Mouse (Mus musculus) natural killer cell, adult 2 months (primary cell): ENCODE results near the gene Thumpd3.
A peak's percentile ranks its signal among the peaks of the same experiment; 100 is the strongest.

Experiments used
- DNase-seq, 2 experiments: peaks; one replicate each; pipeline ENCODE4 v3.0.0; 2022; ENCODE audit warnings: low spot score in 2 of 2

Gene Thumpd3

DNA sequence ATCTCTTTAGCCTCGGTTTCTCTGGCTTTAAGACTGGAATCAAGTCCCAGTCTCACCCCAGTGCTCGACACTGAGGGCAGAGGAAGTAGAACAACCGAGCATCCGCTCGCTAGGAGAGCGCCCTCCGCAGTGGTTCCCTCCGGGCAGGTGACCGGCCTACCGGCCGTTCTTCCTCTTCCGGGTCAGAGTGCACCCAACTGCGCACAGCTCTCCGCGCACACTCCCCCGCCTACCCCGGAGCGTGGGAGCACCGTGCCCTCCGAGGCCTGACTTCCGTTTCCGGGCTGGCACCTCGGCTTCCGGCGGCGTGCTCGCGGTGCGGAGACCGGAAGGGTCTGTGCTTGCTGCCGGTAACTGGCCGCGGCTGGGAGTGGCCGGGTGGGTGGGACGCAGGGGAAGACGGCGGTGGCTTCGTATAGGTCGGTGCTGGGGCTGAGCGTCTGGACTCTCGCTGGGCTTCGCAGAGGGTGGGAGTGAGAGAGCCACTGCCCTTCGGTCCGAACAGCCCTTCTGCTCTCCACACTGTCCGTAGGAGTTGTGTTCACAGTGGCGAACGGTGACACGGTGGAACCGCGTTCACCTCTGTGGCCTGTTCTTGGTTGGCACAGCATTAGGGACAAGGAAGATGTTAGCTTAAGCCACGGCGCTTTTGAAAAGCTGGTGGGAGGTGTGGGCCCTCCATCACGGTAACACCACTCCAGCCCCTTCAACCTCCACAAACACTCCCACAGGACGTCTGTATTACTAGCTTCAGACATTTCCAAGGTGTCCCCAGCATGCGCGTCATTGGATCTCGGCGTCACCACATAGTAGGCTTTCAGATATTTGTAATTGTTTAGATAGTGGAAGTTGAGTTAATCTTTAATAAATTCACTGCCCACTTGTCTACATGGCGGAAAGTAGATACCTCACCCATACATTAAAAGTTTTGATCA, at the start of gene Thumpd3:
TSS of gene Thumpd3 (plus strand) at position 185 of the 935 bp plus-strand sequence.
- peak; percentile 96 for DNase-seq

DNA sequence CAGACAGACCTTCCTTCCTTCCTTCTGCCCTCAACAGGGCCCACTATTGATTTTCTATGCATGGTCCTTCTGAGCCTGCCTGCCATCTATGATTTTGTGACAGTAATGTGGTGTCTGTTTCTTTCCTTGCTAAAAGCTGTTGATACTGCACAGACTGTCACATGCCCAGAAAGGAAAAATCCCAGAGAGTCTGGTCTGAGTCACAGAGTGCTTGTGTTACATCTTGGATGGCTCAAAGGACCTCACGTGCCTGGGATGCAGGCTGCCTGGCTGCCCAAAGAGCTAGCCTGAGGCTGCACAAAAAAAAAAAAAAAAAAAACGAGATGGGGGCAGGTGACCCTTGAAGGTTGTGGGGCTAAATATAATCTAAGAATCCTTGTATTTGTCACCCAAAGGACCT, 46.8 kb upstream of the Thumpd3 start:
- no peak for DNase-seq

DNA sequence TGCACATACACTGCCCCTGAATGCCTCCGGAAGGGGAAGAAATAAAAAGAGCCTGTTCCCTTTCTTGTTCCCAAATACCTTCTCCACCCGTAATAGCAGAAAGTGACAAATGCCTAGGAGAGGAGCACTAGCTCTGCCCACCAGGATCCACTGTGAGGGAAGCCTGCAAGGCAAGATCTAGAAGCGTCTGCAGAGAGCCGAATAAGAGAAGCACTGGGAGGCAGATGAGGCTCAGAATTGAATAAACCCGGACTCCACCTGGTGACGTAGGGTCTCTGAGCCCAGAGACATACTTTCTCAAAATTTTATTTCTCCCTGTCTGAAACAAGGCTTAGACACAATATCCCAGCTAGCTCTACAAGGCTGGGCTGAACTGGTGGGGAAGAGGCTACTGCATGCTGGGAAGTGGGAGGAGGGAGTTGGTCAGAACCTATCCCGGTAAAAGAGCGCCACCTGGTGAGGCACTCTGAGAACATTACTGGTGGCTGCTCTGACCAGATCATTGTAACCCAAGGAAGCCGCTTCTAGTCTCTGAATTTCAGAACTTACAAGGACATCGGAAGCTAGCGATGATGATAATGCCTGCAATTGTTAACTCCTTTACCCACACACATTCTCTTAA, 45.2 kb upstream of the Thumpd3 start:
- peak; percentile 62 to 70 for DNase-seq

DNA sequence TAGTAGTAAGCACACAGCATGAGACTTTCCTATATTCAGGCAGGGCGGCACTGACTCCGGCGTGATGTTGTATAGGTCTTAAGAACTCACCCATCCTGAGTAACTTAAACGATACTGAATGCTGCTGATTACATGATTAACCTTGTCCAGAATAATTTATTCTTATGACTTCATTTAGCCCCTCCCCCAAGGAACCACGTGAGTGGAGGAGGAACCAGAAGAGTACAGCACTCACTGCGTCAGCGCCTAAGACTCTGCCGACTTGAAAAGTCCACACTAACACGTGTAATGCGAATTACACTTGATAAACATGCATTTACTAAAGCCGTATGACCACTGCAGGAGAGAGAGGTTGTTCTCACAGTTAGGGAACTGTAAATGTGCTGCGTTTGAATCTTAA, 44.3 kb upstream of the Thumpd3 start:
- DNase-seq, result peak; percentile 3 to 15

DNA sequence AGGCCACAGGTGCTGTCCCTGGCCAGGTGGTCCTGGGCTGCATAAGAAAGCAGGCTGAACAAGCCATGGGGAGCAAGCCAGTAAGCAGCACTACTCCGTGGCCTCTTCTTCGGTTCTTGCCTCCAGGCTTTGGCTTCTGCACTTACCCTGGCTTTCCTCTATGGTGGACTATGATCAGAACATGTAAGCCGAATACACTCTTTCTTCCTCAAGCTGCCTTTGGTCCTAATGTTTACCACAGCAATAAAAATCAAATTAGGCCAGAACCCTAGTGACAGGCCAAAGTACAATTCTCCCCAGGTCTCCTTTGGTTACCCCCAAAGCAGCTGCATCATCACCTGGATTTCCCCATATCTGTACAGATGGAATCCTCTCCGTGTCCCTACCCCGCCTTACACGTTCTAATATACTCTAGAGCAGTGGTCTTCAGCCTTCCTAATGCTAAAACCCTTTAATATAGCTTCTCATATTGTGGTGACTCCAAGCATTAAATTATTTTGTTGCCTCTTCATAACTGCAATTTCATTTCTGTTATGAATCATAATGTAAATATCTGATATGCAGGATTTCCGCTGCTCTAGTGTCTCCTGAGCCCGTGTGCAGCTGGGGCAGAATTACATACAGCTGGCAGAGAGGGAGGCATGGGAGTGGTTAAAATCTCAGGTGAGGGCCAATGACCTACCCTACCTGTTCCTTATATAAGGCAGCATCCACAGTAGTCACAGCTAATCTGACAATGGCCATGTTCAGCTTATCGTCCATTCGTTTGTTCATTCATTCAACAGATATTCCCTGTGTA, 42.5 kb upstream of the Thumpd3 start:
- DNase-seq, result no peak

DNA sequence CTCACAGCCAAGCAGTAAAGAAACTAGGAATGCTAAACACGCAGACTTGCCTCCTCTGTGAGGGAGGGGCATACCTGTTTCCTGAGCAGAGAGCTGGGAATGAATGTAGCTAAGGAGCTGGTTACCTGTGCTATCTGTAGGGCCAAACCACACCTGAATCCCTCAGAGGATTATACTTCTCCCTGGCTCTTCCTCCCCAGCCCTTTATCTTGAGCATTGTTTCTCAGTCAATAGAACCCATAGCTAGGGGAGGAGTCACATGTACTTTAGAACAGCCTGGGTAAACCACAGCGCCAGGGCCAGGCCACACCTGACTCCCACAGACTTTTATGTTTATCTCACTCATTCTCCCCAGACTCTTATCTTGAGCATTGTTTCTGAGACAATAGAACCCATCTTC, 39.2 kb upstream of the Thumpd3 start:
- DNase-seq, result no peak

DNA sequence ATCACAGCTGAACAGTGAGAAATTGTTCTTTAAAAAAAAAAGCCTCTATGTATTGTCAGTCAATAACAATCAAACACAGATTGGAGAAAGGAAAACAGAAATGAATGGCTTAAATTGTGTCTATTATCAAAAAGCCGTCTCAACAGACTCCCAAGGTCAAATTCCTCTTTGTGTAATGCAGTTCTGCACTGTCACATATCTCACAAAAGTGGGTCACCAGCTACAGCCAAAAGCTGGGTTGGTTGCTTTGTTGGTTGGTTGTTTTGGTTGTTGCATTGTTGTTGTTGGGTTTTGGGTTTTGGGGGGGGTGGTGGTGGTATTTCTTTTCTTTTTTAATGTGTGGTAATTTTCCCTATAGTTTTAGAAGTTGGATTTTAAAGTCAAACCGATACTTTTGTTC, 34.1 kb upstream of the Thumpd3 start:
- no peak for DNase-seq

DNA sequence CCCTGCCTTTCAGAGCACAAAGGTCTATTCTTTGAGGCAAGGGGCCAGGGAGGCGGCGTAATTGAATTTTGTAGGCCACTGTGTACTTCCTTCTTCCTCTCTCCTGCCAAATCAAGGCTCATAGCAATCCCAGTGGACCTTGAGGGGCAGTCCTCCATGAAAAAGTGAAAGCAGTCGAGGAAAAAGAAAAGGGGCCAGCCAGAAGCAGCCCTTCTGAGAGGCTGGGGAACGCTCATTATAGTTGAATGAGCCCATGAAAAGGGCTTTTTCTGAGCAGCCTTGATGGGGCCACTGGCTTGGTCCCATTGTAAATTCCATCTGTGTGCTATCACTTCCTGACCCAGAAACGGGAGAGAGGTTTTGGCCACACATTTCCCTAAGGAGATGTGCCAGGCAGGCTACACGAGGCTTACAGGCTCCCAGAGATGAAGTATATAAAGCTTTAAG, 33.5 kb upstream of the Thumpd3 start:
- DNase-seq, result no peak

DNA sequence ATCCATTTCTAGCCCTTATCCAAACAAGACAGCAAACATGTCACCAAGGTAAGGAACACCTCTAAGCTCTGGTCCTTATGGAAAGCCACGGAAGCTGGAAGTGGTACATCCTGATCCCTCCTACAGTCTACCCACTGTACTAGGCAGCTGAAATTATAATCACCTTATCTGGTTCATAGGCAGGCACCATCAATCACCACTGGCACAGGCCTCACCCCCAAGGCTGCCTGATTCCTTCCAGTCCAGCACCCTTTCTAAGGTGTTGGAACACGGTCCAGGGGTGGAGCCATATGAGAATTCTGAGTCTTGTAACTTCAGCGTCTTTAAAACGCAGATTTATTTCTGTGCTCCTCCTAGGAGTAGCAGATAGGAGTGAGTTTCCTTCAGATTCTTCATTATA, 32.5 kb upstream of the Thumpd3 start:
- no peak for DNase-seq

DNA sequence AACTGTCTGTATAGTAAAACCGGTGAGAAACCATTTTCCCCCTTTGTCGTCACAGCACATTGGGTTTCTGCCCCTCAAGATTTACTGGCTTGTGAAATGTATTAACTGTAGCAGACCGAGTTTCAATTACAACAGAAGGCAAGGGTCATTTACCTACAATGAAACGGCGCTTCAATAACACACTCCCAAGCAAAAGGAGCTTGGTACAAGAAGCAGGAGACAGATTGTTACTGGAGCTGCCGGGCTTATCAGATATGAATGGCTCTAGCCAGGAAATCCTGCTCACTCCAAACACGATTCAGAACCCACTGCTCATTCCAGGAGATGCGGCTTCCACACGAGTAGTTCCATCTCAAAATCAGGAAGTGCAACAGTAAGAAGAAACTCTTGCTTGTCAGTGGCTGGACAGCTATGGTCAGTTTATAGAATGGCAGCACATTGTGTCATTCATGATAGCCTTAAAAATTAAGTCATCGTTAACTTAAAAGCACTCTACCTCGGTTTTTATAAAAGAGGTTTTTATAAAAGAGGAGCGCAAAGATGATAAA, 28.5 kb upstream of the Thumpd3 start:
- no peak for DNase-seq

DNA sequence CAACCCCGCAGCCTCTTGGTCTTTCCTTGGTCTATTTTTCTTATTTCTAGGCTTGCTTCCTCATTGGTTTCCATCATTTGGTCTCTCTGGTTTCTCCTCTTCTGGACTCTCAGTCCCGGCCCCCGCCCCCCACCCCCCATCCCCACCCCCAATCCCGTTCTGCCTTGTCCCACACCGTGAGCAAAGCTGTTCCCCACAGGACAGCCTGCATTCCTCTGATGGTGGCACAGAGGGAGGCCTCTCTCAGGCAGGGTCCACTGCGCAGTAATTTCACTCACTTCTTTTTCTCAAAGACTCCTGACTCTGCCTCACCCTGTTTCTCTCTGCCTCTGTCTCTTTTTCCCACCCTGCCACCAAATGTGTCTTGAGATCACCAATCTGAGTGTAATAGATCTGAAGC, 27.9 kb upstream of the Thumpd3 start:
- DNase-seq, result no peak

DNA sequence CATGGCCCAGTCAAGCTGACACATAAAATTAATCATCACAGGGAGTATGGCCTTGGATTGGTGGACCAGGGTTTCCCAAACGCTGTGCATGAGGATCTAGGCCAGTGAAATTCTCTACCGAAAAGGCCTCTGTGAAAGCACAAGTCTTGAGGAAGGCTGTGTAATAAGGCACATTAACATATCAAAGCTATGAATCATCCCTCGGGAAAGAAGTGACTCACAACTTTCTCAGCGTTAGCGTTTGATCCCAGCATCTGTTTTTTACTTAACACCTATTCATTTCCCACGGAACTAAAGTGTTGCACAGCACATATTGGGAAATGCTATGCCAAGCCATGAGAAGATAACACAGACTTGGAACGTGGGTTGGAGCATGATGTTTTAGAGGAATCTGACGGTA, 21.2 kb upstream of the Thumpd3 start:
- DNase-seq, result no peak

DNA sequence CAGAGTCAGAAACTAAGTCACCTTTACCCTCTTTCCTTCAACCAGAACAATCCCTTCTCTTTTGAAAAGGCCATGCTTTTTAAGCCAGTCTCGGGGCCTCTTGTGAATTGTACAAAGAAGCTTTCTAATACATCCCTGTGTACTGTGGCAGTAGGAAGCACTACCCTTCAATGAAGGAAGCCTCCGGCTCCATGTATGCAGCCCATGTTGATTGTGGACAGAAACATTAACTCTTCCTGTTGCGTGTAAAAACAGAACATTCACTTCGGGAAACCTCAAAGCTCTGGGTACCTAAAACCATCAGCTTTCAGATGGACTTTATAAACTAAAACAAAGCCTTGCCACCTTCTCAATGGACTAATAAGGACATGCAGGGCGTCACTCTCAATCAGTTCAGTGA, 20.3 kb upstream of the Thumpd3 start:
- DNase-seq, result no peak

DNA sequence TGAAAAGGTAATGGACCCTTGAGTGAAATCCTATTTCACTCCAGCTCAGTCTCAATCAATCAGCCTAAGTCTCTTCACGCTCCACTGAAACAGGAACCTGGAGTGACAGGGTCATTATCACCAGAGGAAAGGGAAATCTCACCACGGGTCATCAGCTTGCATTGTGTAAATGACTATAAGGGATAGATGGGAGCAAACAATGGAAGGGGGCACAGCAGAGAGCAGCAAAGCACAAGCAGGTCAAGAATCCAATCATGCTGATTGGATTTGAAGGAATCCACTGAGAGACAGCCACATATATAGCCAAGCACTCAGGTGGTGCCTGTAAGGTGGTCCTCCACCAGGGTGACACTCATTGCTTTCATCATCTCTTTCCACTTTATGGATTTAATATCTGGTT, 18.6 kb upstream of the Thumpd3 start:
- no peak for DNase-seq

DNA sequence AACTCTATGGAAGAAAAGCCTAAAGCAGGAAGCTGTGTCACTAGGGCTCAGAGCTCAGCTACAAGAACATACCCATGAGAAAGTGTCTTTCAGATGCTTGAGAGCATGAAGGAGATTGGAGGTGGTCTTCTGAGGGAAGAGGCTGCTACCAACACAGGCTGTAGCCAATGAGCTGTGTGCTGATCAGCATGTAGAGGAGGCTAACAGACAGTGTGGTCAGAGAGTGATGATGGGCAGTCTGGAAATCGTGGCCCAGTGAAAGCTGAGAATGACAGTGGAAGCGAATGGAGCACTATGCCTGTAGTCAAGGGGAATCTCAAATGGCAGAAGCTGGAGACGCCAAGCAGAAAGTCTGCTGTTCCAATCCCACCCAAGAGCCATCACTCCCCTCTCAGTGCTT, 17.0 kb upstream of the Thumpd3 start:
- DNase-seq, result no peak

DNA sequence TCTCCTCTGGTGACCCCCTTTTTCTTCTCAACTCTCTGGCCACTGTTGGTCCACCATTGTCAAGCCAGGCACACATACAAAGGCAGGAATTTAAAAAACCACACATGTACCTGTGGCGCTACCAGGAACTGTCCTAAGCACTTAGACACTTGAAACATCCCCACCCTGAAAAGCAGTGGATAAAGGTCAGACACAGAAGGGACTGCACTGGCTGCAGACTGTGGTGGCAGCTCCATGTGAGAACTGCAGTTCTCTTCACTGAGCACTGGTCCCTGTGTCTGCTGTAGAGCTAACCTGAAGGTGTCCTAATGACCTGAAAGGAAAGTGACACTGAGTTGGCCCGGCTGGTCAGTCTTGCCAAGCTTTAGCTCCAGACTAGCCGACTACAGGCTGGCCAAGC, 15.5 kb upstream of the Thumpd3 start:
- no peak for DNase-seq

DNA sequence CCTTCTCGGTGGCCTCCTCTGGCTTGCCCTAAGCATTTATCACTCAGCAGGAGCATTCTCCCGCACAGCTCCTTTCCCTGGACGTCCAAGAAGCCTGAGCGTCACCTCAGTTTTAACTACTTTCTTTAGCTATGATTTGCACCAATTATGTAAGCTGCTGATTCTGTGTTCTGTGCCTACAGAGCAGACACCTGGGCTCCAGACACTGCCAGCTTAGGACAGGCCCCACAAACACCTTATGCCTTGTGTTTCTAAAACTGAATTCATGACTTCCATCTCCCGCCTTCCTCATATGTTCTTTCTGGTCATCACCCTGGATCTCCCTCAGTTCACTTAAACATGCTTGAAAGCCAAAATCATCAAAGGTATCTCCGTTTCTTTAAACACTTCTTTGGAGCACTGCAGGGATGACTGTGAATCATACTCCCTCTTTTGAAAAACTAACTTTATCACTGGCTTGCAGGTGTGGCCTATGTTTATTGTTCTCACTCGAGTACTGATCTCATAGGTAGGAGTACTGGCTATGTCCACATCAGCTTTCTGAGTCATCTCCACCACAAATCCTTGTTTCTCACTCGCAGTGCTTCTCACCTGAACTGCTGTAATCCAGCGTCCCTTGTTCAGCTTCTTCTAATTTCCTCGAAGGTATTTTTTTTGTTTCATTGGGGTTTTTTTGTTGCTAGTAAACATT, 14.9 kb upstream of the Thumpd3 start:
- DNase-seq, result no peak

DNA sequence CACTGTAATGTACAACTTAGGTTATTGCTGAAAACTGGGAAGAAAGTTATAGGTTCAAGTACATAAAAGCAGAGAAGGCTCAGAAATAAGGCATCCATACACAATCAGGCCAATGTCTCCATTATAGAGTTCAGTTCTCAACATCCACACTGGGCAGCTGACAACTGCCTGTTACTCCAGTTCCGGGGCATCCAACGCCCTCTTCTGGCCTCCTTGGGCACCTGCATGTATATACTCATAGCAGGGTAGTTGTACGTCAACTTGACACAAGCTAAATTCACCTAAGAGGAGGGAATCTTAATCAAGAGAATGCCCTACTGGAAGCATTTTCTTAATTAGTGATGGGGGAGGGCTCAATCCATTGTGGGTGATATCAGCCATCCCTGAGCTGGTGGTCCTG, 13.9 kb upstream of the Thumpd3 start:
- no peak for DNase-seq

DNA sequence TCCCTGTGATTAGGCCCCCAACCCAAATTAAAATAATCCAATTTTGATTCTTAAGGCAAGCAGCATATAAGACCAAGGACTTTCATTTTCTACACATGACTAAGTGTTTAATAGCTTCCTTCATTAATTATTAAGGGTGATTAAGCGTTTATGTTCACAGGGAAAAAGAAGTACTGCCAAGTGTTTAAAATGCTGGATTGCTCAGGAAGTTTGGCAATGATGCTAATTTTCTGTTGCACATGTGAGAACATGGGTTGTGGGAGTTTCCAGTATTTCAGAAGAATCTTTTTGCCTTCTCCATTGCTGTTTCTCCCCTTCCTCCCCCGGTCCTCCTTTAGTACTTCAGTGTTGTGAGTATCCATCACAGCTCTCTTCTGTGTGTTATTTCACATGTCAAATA, 12.8 kb upstream of the Thumpd3 start:
- no peak for DNase-seq

DNA sequence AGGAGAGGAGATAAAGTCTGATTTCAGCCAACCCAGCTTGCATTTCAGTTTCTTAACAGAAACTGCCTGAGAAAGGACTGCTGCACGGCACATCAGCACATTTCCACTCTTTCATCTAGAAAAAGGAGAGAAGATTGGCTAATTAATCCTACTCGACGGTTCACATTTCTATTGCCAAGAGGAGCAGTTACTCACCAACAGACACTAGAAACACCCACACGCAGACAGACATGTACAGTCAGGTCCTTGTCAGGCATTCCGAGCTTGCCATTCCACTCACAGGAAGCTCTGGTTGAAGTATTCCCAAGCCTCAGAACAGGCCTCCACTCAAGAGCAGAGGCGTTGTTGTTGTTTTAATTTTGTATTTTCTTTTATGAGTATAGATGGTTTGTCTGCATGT, 11.6 kb upstream of the Thumpd3 start:
- no peak for DNase-seq

DNA sequence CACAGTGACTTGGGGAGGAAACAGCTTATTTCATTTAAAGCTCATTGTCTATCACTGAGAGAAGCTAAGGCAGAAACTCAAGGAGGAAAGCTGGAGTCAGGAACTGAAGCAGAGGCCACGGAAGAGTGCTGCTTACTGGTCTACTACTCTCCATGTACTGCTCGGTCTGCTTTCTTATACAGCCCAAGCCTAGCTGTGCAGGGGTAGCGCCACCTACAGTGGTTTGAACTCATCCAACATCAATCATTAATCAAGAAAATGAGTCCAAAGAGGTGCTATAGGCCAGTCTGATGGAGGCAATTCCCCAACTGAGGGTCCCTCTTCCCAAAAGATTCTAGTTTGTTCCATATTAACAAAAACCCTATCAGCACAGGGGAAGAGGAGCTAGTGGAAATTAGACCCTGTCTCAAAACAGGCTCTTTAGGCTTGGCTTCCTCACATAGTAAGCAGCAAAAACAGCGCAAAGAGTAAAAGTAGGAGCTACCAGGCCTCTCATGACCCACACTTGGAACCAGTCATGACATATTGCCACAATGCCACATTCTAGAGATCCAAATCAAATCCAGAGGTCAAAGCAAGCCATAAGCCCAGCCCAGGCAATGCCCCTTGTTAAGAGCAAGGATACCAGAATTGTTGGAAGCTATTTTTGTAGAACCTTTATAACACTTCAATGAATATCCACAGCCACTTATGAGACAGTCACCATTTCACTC, 9.4 kb upstream of the Thumpd3 start:
- DNase-seq, result no peak
